Mouse (Mus musculus) lung, embryonic 16.5 days (tissue): ENCODE results near the gene Nt5dc2. TPM values are rescaled to one million over a fixed set of nuclear protein-coding genes. Genes with fewer than 3 reads are reported as not detected.

Experiments
- ATAC-seq: fragments of 200-750 bp; cut with Nextera tagmentation; 2 replicates; pipeline ENCODE4 v1.8.0; 2017; ENCODE audit warnings: low read depth, mild to moderate bottlenecking, moderate library complexity
- H3K27ac ChIP-seq: fragments of 300-500 bp; sonication (generic); 2 replicates; pipeline ENCODE4 v1.5.1; 2014; ENCODE audit warnings: mild to moderate bottlenecking, control low read depth, low read length
- H3K27me3 ChIP-seq: fragments of 300-500 bp; sonication (generic); 2 replicates; pipeline ENCODE4 v1.6.1; 2014; ENCODE audit warnings: low read depth, low read length, mixed read lengths; ENCODE audit not compliant: control insufficient read depth, insufficient read depth
- H3K36me3 ChIP-seq: fragments of 300-500 bp; sonication (generic); 2 replicates; pipeline ENCODE4 v1.6.1; 2014; ENCODE audit warnings: low read length; ENCODE audit not compliant: control insufficient read depth, insufficient read depth
- H3K4me1 ChIP-seq: fragments of 300-500 bp; sonication (generic); replicated peaks from 2 replicates; pipeline ENCODE4 v1.6.1; 2014; ENCODE audit warnings: low read length, mixed read lengths; ENCODE audit not compliant: control insufficient read depth, insufficient read depth
- H3K4me2 ChIP-seq: fragments of 300-500 bp; sonication (generic); 2 replicates; pipeline ENCODE4 v1.6.1; 2014; ENCODE audit warnings: low read depth, low read length, control low read depth
- H3K4me3 ChIP-seq: fragments of 300-500 bp; sonication (generic); 2 replicates; pipeline ENCODE4 v1.5.1; 2014; ENCODE audit warnings: mild to moderate bottlenecking, low read length, control low read depth
- H3K9ac ChIP-seq: fragments of 300-500 bp; sonication (generic); 2 replicates; pipeline ENCODE4 v1.6.1; 2014; ENCODE audit warnings: low read length, control low read depth
- H3K9me3 ChIP-seq: fragments of 300-500 bp; sonication (generic); 2 replicates; pipeline ENCODE4 v1.6.1; 2016; ENCODE audit warnings: low read length; ENCODE audit not compliant: control insufficient read depth
- WGBS: fragments of 180-500 bp; shearing (Covaris S2); extraction: QIAGEN DNeasy Blood & Tissue Kit; methylation state at CpG from one replicate; pipeline ENCODE4 v1.1.7; 2014; 5-methylcytosine and 5-hydroxymethylcytosine counted together
- polyA plus RNA-seq: library from polyadenylated mRNA; unstranded; fragments of >200 nt; fragmentation: Nextera tagmentation; extraction: Ambion mirVana; gene quantifications from 2 replicates; pipeline ENCODE4 v1.2.1, GENCODE M21; 2015

Nt5dc2 gene
- polyA plus RNA-seq, 1 experiment from 2014 or later, result 379 TPM

- ATAC-seq, result no peak
- WGBS, result 43% methylated on average over 4 of the region's 4 CpGs
- Histone ChIP-seq H3K4me2 (no peak overlapping the region), H3K4me1 (peaks cover 5% of the 10 kb centered on the region; the same call in 1 of the 2 replicates), H3K27me3 (no peaks in the 10 kb centered on the region), H3K36me3 (peaks cover 75% of the 10 kb centered on the region), H3K27ac (no peak overlapping the region), H3K9ac (no peak overlapping the region), H3K4me3 (no peak overlapping the region), H3K9me3 (no peaks in the 10 kb centered on the region)
Observed at GRCm38 (mm10) chr14:31186656-31187055, 55.8 kb downstream of the Nt5dc2 start.

Other genes starting within 250 kb of the Nt5dc2 start
- 0.59 and 3.7 TPM in 2 replicates for gene Itih4, start 244.6 kb upstream of the Nt5dc2 start, polyA plus RNA-seq
- 0.98 and 8.5 TPM in 2 replicates for gene Itih3, start 207.3 kb upstream of the Nt5dc2 start, polyA plus RNA-seq
- gene Itih1, start 187.8 kb upstream of the Nt5dc2 start, polyA plus RNA-seq, result 0.09 and 1.1 TPM in 2 replicates
- gene Nek4, start 179.7 kb upstream of the Nt5dc2 start, polyA plus RNA-seq, result 13.0 and 14.0 TPM in 2 replicates
- gene Glt8d1, start 129.7 kb upstream of the Nt5dc2 start, polyA plus RNA-seq, result 67.9 and 70.2 TPM in 2 replicates
- gene Spcs1, start 129.4 kb upstream of the Nt5dc2 start, polyA plus RNA-seq, result 434 and 441 TPM in 2 replicates
- gene Pbrm1, start 111.9 kb upstream of the Nt5dc2 start, polyA plus RNA-seq, result 115 and 120 TPM in 2 replicates
- 65.8 and 76.2 TPM in 2 replicates for gene Gnl3, start 111.9 kb upstream of the Nt5dc2 start, polyA plus RNA-seq
- gene Smim4, start 2.1 kb upstream of the Nt5dc2 start, polyA plus RNA-seq, result 79.4 and 82.2 TPM in 2 replicates
- 48.9 and 52.1 TPM in 2 replicates for gene Stab1, start 37.6 kb downstream of the Nt5dc2 start, polyA plus RNA-seq
- 93.6 and 113 TPM in 2 replicates for gene Tnnc1, start 77.3 kb downstream of the Nt5dc2 start, polyA plus RNA-seq
- gene Nisch, start 85.9 kb downstream of the Nt5dc2 start, polyA plus RNA-seq, result 377 and 397 TPM in 2 replicates
- 2.3 and 2.7 TPM in 2 replicates for gene Sema3g, start 86.8 kb downstream of the Nt5dc2 start, polyA plus RNA-seq
- gene Phf7, start 120.3 kb downstream of the Nt5dc2 start, polyA plus RNA-seq, result 13.5 TPM in 2 replicates
- 79.8 and 82.2 TPM in 2 replicates for gene Bap1, start 120.4 kb downstream of the Nt5dc2 start, polyA plus RNA-seq
- gene Dnah1, start 192.8 kb downstream of the Nt5dc2 start, polyA plus RNA-seq, result 2.5 and 2.7 TPM in 2 replicates
- gene Capn7, start 205.6 kb downstream of the Nt5dc2 start, polyA plus RNA-seq, result 32.8 and 34.9 TPM in 2 replicates